Mouse (Mus musculus) myocyte (in vitro differentiated cells): ENCODE measurements around the gene Sppl2b. TPM values are rescaled to one million over a fixed set of nuclear protein-coding genes. Genes with fewer than 3 reads are reported as not detected.

Source experiments
- H3K27me3 ChIP-seq: one replicate; pipeline ENCODE4 v1.6.1; 2011; ENCODE audit not compliant: control insufficient read depth, insufficient read depth, insufficient read length
- H3K36me3 ChIP-seq: one replicate; pipeline ENCODE4 v1.6.1; 2011; ENCODE audit not compliant: control insufficient read depth, insufficient read depth
- H3K4me2 ChIP-seq: one replicate; pipeline ENCODE4 v1.6.1; 2011; ENCODE audit warnings: low read depth, control low read depth
- H3K4me3 ChIP-seq: one replicate; pipeline ENCODE4 v1.5.1; 2011; ENCODE audit warnings: mild to moderate bottlenecking, control low read depth, moderate library complexity
- H3K79me2 ChIP-seq: one replicate; pipeline ENCODE4 v1.6.1; 2011; ENCODE audit not compliant: control insufficient read depth, insufficient read depth
- H3ac ChIP-seq: one replicate; pipeline ENCODE4 v1.6.1; 2011; ENCODE audit not compliant: control insufficient read depth, insufficient read length
- CEBPB ChIP-seq: IDR thresholded peaks from 2 replicates; pipeline ENCODE4 v1.6.1; 2011; ENCODE audit warnings: mild to moderate bottlenecking, moderate library complexity; ENCODE audit not compliant: poor library complexity, insufficient read depth, severe bottlenecking
- E2F4 ChIP-seq: IDR thresholded peaks from one replicate; pipeline ENCODE4 v1.6.1; 2011; ENCODE audit warnings: mild to moderate bottlenecking, control low read depth, moderate library complexity; ENCODE audit not compliant: insufficient read depth
- MAX ChIP-seq: IDR thresholded peaks from one replicate; pipeline ENCODE4 v1.6.1; 2011; ENCODE audit warnings: low read depth, mild to moderate bottlenecking, control low read depth
- MYOD1 ChIP-seq, 3 experiments: IDR thresholded peaks; one replicate each; pipeline ENCODE4 v1.6.1; 2011; ENCODE audit warnings: control low read depth in 2 of 3, low read depth in 2 of 3, mild to moderate bottlenecking in 2 of 3, moderate library complexity in 1 of 3; ENCODE audit not compliant: insufficient read length in 2 of 3, control insufficient read depth in 1 of 3
- MYOG ChIP-seq, 3 experiments: IDR thresholded peaks; one replicate each; pipeline ENCODE4 v1.6.1; 2011; ENCODE audit warnings: control low read depth in 2 of 3, low read depth in 2 of 3, mild to moderate bottlenecking in 2 of 3; ENCODE audit not compliant: insufficient read length in 2 of 3, control insufficient read depth in 1 of 3, insufficient read depth in 1 of 3
- POLR2A ChIP-seq: IDR thresholded peaks from one replicate; pipeline ENCODE4 v1.6.1; 2011; ENCODE audit warnings: low read depth, mild to moderate bottlenecking, control low read depth, moderate library complexity; ENCODE audit not compliant: insufficient read length
- POLR2AphosphoS2 ChIP-seq: IDR thresholded peaks from one replicate; pipeline ENCODE4 v1.6.1; 2011; ENCODE audit warnings: low read depth, control low read depth; ENCODE audit not compliant: insufficient read length
- REST ChIP-seq: IDR thresholded peaks from one replicate; pipeline ENCODE4 v1.6.1; 2011; ENCODE audit warnings: mild to moderate bottlenecking, control low read depth, moderate library complexity; ENCODE audit not compliant: insufficient read depth, insufficient read length
- SRF ChIP-seq: IDR thresholded peaks from one replicate; pipeline ENCODE4 v1.6.1; 2011; ENCODE audit warnings: low read depth; ENCODE audit not compliant: control insufficient read depth, insufficient read length
- TCF12 ChIP-seq: IDR thresholded peaks from one replicate; pipeline ENCODE4 v1.6.1; 2011; ENCODE audit warnings: mild to moderate bottlenecking, control low read depth; ENCODE audit not compliant: poor library complexity, insufficient read depth, severe bottlenecking
- TCF3 ChIP-seq: IDR thresholded peaks from one replicate; pipeline ENCODE4 v1.6.1; 2011; ENCODE audit warnings: low read depth, control low read depth; ENCODE audit not compliant: insufficient read length
- USF1 ChIP-seq: IDR thresholded peaks from one replicate; pipeline ENCODE4 v1.6.1; 2011; ENCODE audit warnings: low read depth, mild to moderate bottlenecking, control low read depth, moderate library complexity
- polyA plus RNA-seq: library from polyadenylated mRNA; unstranded; fragments of >200 nt; fragmentation: generic; extraction: Trizol; gene quantifications from one replicate; pipeline ENCODE4 v1.2.1, GENCODE M21; 2012; ENCODE audit warnings: missing spikeins

Gene Sppl2b
- 31.0 TPM for polyA plus RNA-seq

DNA sequence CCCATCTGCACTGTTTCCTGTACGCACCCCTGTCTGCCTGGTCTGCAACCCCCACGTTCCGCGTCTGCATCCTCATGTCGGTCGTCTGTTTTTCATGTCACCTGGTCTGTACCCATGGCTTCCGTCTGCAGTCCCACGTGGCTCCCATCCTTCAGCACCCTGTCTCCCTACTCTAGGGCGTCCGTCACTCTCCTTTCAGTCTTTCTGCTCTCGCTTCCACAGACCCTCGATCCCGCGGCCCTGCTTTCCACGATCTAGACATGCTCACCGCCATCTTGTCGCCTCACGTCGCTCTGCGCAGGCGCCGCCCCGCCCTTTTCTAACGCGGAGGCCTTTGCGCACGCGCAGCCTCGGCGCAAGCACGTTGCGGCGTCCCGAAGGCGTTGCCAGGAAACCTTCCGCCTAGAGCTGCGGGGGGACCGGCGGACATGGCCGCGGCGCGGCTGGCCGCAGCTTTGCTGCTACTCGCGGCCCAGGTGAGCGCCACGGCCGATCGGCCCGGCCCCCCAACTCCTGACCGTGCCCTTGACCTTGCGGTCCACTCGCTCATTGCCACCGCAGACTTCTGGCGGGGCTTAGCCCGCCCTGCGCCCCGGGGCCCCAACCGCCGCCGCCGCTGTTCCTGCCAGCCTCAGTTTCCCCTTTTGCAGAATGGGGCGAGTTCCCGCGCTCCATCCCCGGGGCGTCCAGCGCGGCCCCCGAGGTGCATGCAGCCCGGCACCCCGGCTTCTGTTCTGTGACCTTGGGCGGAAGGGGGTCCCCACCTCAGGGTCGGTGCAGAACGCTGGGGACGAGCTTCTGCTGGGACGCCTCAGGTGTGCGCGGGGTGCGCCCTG, at the start of gene Sppl2b, which contains the start of gene Lsm7:
Gene Sppl2b (plus strand): TSS at position 363 of the 836 bp plus-strand sequence.
Gene Lsm7 (minus strand): TSS at position 297 of the 836 bp plus-strand sequence.
- H3K79me2 ChIP-seq: peaks cover 24% of the 10 kb centered on the region
- peak within 1 kb of the TSS; percentile 74 for H3K4me3 ChIP-seq
- no peaks in the 10 kb centered on the region for H3K36me3 ChIP-seq
- TF ChIP-seq MYOG (IDR thresholded peaks at IDR 0.05; ENCODE audit: control insufficient read depth in 1 of 3, insufficient read depth in 1 of 3, insufficient read length in 2 of 3, low read depth in 2 of 3) (no peak), MYOD1 (IDR thresholded peaks at IDR 0.05; ENCODE audit: control insufficient read depth in 1 of 3, insufficient read length in 2 of 3, low read depth in 2 of 3) (peak in 1 of 3 experiments; percentile 39), REST (no peak), POLR2AphosphoS2 (peak; percentile 84), POLR2A (peak; percentile 83)
- no peaks in the 10 kb centered on the region for H3K27me3 ChIP-seq
- peak within 1 kb of the TSS; percentile 49 for H3ac ChIP-seq
- peak within 1 kb of the TSS; percentile 93 for H3K4me2 ChIP-seq

DNA sequence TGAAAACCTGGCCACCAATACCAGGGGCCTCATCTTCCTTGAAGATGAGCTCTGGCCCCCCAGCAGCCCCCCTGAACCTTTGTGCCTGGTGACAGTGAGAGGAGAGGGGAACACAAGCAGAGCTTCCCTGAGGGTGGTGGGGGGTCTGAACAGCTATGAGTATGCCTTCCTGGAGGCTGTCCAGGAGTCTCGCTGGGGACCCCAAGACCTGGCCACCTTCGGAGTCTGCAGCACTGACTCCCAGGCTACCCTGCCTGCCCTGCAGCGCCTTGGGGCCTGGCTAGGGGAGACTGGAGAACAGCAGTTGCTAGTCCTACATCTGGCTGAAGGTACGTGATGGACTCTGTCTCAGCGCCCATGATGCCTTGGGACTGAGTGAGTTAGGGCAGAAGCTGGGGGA, 49.8 kb upstream of the Sppl2b start:
- H3K36me3 ChIP-seq: peaks cover 17% of the 10 kb centered on the region

DNA sequence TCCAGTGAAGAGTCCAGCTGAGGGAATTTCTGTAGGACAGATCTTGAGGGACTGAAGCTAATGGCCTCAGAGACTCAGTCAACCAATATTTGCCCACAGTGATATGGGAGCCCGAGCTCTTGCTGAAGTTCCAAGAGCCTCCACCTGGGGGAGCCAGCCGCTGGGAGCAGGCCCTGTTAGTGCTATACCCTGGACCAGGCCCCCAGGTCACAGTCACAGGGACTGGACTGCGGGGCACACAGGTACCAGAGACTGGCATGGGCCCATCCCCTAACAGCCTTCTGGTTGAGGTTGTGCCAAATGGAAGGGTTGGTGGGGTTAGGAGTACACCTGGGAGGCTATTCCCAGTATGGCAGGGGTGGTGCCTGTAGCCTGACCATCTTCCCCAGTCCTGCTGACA, 49.1 kb upstream of the Sppl2b start:
- Histone ChIP-seq H3K79me2 (peaks cover 9% of the 10 kb centered on the region), H3ac (no peak overlapping the region), H3K27me3 (no peaks in the 10 kb centered on the region), H3K4me2 (no peak overlapping the region), H3K36me3 (peaks cover 12% of the 10 kb centered on the region), H3K4me3 (no peak overlapping the region)
- TF ChIP-seq POLR2AphosphoS2: peak; percentile 27
- no peak for TF ChIP-seq SRF

More for the DNA sequence above, 49.8 kb upstream of the Sppl2b start:
- no peaks in the 10 kb centered on the region for H3K27me3 ChIP-seq
- no peak for TF ChIP-seq REST
- TF ChIP-seq MYOD1 (IDR thresholded peaks at IDR 0.05; ENCODE audit: control insufficient read depth in 1 of 3, insufficient read length in 2 of 3, low read depth in 2 of 3): no peak
- no peak for TF ChIP-seq MYOG (IDR thresholded peaks at IDR 0.05; ENCODE audit: control insufficient read depth in 1 of 3, insufficient read depth in 1 of 3, insufficient read length in 2 of 3, low read depth in 2 of 3)
- no peak for TF ChIP-seq CEBPB
- TF ChIP-seq SRF: no peak
- no peak for TF ChIP-seq TCF3
- TF ChIP-seq TCF12: no peak
- TF ChIP-seq POLR2AphosphoS2: no peak
- no peak for TF ChIP-seq POLR2A
- no peak for TF ChIP-seq MAX
- no peak for TF ChIP-seq USF1
- TF ChIP-seq E2F4: no peak
- H3K79me2 ChIP-seq: peaks cover 15% of the 10 kb centered on the region
- H3ac ChIP-seq: no peak overlapping the region
- H3K4me3 ChIP-seq: no peak overlapping the region
- no peak overlapping the region for H3K4me2 ChIP-seq

DNA sequence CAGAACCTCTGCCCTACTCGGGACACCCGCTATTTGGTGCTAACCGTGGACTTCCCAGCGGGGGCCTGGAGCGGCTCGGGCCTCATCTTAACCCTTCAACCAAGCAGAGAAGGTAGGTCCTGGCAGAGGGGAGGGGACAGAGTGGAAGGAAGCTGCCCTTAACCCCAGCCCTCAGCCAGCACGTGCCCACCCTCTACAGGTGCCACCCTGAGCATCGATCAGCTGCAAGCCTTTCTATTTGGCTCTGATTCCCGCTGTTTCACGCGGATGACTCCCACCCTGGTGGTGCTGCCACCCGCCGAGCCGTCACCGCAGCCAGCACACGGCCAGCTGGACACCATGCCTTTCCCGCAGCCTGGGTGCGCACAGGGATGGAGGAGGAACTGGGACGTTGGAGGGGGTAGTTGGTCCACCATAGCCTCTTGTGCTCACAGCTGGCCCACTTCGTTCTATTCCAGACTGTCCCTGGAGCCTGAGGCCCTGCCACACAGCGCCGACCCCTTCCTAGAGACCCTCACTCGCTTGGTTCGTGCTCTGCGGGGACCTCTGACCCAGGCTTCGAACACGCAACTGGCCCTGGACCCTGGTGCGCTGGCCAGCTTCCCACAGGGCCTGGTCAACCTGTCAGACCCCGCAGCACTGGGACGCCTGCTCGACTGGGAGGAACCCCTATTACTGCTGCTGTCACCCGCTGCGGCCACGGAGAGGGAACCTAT, 48.6 kb upstream of the Sppl2b start:
- Histone ChIP-seq H3K79me2 (peaks cover 3% of the 10 kb centered on the region), H3K4me2 (no peak overlapping the region), H3K4me3 (no peak overlapping the region), H3K27me3 (no peaks in the 10 kb centered on the region), H3ac (no peak overlapping the region), H3K36me3 (peaks cover 7% of the 10 kb centered on the region)
- TF ChIP-seq USF1: no peak
- peak; percentile 38 for TF ChIP-seq POLR2AphosphoS2
- TF ChIP-seq POLR2A: no peak
- TF ChIP-seq TCF12: no peak
- no peak for TF ChIP-seq CEBPB
- no peak for TF ChIP-seq MAX
- no peak for TF ChIP-seq MYOG (IDR thresholded peaks at IDR 0.05; ENCODE audit: control insufficient read depth in 1 of 3, insufficient read depth in 1 of 3, insufficient read length in 2 of 3, low read depth in 2 of 3)
- TF ChIP-seq TCF3: no peak

DNA sequence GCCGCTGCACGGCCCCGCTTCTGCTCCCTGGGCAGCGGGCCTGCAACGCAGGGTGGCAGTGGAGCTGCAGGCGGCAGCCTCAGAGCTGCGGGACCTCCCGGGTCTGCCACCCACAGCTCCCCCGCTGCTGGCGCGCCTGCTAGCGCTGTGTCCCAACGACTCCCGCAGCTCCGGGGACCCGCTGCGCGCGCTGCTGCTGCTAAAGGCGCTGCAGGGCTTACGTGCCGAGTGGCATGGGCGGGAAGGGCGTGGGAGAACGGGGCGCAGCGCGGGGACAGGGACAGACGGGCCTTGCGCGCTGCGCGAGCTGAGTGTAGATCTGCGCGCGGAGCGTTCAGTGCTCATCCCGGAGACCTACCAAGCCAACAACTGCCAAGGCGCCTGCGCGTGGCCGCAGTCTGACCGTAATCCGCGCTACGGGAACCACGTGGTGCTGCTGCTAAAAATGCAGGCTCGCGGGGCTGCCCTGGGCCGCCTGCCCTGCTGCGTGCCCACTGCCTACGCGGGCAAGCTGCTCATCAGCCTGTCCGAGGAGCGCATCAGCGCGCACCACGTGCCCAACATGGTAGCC, 47.9 kb upstream of the Sppl2b start:
- Histone ChIP-seq H3K36me3 (peaks cover 3% of the 10 kb centered on the region), H3ac (no peak overlapping the region), H3K4me3 (no peak overlapping the region), H3K4me2 (no peak overlapping the region), H3K79me2 (no peaks in the 10 kb centered on the region), H3K27me3 (no peaks in the 10 kb centered on the region)
- TF ChIP-seq TCF12 (no peak), POLR2AphosphoS2 (peak; percentile 88), POLR2A (peak; percentile 45), MAX (no peak)
